Comparison of ENCODE assay signal across 12 mouse cellular contexts in genomic region chr10:98684707-98685106, GRCm38 (mm10).
DNase-seq lines count a peak whose midpoint lies in the region; ATAC-seq lines count a peak whose summit lies in the region.
"Had no signal": no experiment of that assay in that cellular context is flagged by ENCODE, and none has a peak within 500 bp of the region (broad histone marks: within the 10 kb centered on the region; RNA-seq: fewer than 3 reads in every experiment).

No protein-coding gene starts in this region.

- no peak overlapping the region for H3K9ac ChIP-seq in heart, embryonic 14.5 days (ENCODE audit: low read length)
- no peak overlapping the region for H3K9ac ChIP-seq in limb, embryonic 12.5 days (replicated peaks)
- no peak overlapping the region for H3K9ac ChIP-seq in embryonic facial prominence, embryonic 11.5 days (replicated peaks; ENCODE audit: low read length)
- no peak overlapping the region for H3K9ac ChIP-seq in intestine, embryonic 16.5 days (ENCODE audit: low read depth, low read length)

- H3K27ac ChIP-seq in heart, embryonic 14.5 days (replicated peaks in 1 of 2; ENCODE audit: control insufficient read depth in 1 of 2, insufficient read depth in 1 of 2, low read depth in 2 of 2, low read length in 2 of 2), result no peak overlapping the region
- no peak overlapping the region for H3K27ac ChIP-seq in limb, embryonic 12.5 days
- no peak overlapping the region for H3K27ac ChIP-seq in limb, embryonic 10.5 days
- no peak overlapping the region for H3K27ac ChIP-seq in embryonic facial prominence, embryonic 11.5 days (replicated peaks; ENCODE audit: low read depth, low read length)
- no peak overlapping the region for H3K27ac ChIP-seq in intestine, embryonic 16.5 days (ENCODE audit: low read length)

- H3K4me2 ChIP-seq in heart, embryonic 14.5 days (ENCODE audit: low read length), result peak overlapping the region; percentile 49
- peak overlapping the region; percentile 42 for H3K4me2 ChIP-seq in limb, embryonic 12.5 days
- no peak overlapping the region for H3K4me2 ChIP-seq in embryonic facial prominence, embryonic 11.5 days (ENCODE audit: low read depth, low read length)
- peak overlapping the region; percentile 37; the same call in 1 of the 2 replicates for H3K4me2 ChIP-seq in intestine, embryonic 16.5 days (ENCODE audit: low read depth, low read length)

- peaks cover 0 to 3% of the 10 kb centered on the region in 2 experiments; a peak in 1 of 4 replicates for H3K4me1 ChIP-seq in heart, embryonic 14.5 days (ENCODE audit: control insufficient read depth in 2 of 2, insufficient read depth in 2 of 2, low read length in 2 of 2)
- H3K4me1 ChIP-seq in limb, embryonic 12.5 days (replicated peaks), result peaks cover 10% of the 10 kb centered on the region; the same call in 1 of the 2 replicates
- H3K4me1 ChIP-seq in limb, embryonic 10.5 days, result peaks cover 11% of the 10 kb centered on the region
- H3K4me1 ChIP-seq in embryonic facial prominence, embryonic 11.5 days (ENCODE audit: control insufficient read depth, insufficient read depth, low read length), result no peaks in the 10 kb centered on the region
- H3K4me1 ChIP-seq in intestine, embryonic 16.5 days (ENCODE audit: control insufficient read depth, insufficient read depth, low read length), result 0 out of 2 replicates have a peak, but pooled peaks cover 3% of the 10 kb centered on the region

- no peak for DNase-seq in heart, postnatal 36 days
- no peak for DNase-seq in limb, embryonic 10.5 days (ENCODE audit: low spot score)
- peak; percentile 9 for DNase-seq in embryonic facial prominence, embryonic 11.5 days (ENCODE audit: low spot score)
- DNase-seq in right cerebral cortex, postnatal 14 days, result no peak
- no peak for DNase-seq in urinary bladder, postnatal 10 days (ENCODE audit: low spot score)
- DNase-seq: cerebellum, adult 11 months; layer of hippocampus, postnatal 36 days; liver; right cerebral cortex, postnatal 25 days had no signal

- no peak for ATAC-seq in heart, embryonic 14.5 days (ENCODE audit: insufficient number of reproducible peaks, insufficient read depth, low FRiP score, low read depth)
- ATAC-seq in limb, embryonic 12.5 days (ENCODE audit: insufficient number of reproducible peaks, insufficient read depth, low FRiP score, low TSS enrichment, low read depth), result no peak
- no peak for ATAC-seq in embryonic facial prominence, embryonic 11.5 days (replicated peaks; ENCODE audit: insufficient number of reproducible peaks, low FRiP score, low TSS enrichment, low read depth)
- peak; percentile 30; the same call in 1 of the 2 replicates for ATAC-seq in intestine, embryonic 16.5 days

- H3K9me3 ChIP-seq in heart, embryonic 14.5 days (ENCODE audit: control insufficient read depth, low read length), result no peaks in the 10 kb centered on the region
- H3K9me3 ChIP-seq in limb, embryonic 12.5 days, result no peaks in the 10 kb centered on the region
- H3K9me3 ChIP-seq in limb, embryonic 10.5 days (replicated peaks), result no peaks in the 10 kb centered on the region
- no peaks in the 10 kb centered on the region for H3K9me3 ChIP-seq in embryonic facial prominence, embryonic 11.5 days (replicated peaks; ENCODE audit: control insufficient read depth, low read length)
- H3K9me3 ChIP-seq in intestine, embryonic 16.5 days (ENCODE audit: control insufficient read depth, low read length), result no peaks in the 10 kb centered on the region

- no peak overlapping the region for H3K4me3 ChIP-seq in heart, embryonic 14.5 days (ENCODE audit: control insufficient read depth in 1 of 2, insufficient read depth in 1 of 2, low read depth in 1 of 2, low read length in 2 of 2)
- H3K4me3 ChIP-seq in limb, embryonic 12.5 days (replicated peaks), result no peak overlapping the region
- no peak overlapping the region for H3K4me3 ChIP-seq in limb, embryonic 10.5 days
- no peak overlapping the region for H3K4me3 ChIP-seq in embryonic facial prominence, embryonic 11.5 days (ENCODE audit: low read depth, low read length)
- no peak overlapping the region for H3K4me3 ChIP-seq in intestine, embryonic 16.5 days (ENCODE audit: low read length)

- intact Hi-C loops in heart, postnatal 36 days (cut with DNase I), result no loop called here

- 68% methylated on average over 8 of the region's 8 CpGs for WGBS in heart, embryonic 14.5 days
- WGBS in limb, embryonic 12.5 days, result 68% methylated on average over 8 of the region's 8 CpGs
- 83% methylated on average over 8 of the region's 8 CpGs for WGBS in limb, embryonic 10.5 days
- 68% methylated on average over 8 of the region's 8 CpGs for WGBS in embryonic facial prominence, embryonic 11.5 days
- 53% methylated on average over 8 of the region's 8 CpGs for WGBS in intestine, embryonic 16.5 days

- H3K27me3 ChIP-seq in heart, embryonic 14.5 days (ENCODE audit: control insufficient read depth, insufficient read depth, low read length), result no peaks in the 10 kb centered on the region
- H3K27me3 ChIP-seq in limb, embryonic 12.5 days, result no peaks in the 10 kb centered on the region
- H3K27me3 ChIP-seq in limb, embryonic 10.5 days (ENCODE audit: low read depth, poor library complexity, severe bottlenecking), result no peaks in the 10 kb centered on the region
- H3K27me3 ChIP-seq in embryonic facial prominence, embryonic 11.5 days (ENCODE audit: control insufficient read depth, insufficient read depth, low read length), result no peaks in the 10 kb centered on the region
- no peaks in the 10 kb centered on the region for H3K27me3 ChIP-seq in intestine, embryonic 16.5 days (replicated peaks; ENCODE audit: control insufficient read depth, insufficient read depth, low read length)

- no peaks in the 10 kb centered on the region for H3K36me3 ChIP-seq in heart, embryonic 14.5 days (ENCODE audit: control insufficient read depth, insufficient read depth, low read length)
- no peaks in the 10 kb centered on the region for H3K36me3 ChIP-seq in limb, embryonic 12.5 days
- no peaks in the 10 kb centered on the region for H3K36me3 ChIP-seq in limb, embryonic 10.5 days
- H3K36me3 ChIP-seq in embryonic facial prominence, embryonic 11.5 days (replicated peaks; ENCODE audit: control insufficient read depth, insufficient read depth, low read depth, low read length), result no peaks in the 10 kb centered on the region
- H3K36me3 ChIP-seq in intestine, embryonic 16.5 days (ENCODE audit: control insufficient read depth, insufficient read depth, low read length), result no peaks in the 10 kb centered on the region
